Mouse (Mus musculus) c-Kit-positive CD71-negative TER-119-negative erythroid progenitor cells, embryonic 14.5 days (primary cell): ENCODE measurements around the gene Gdpd1.
A peak's percentile ranks its signal among the peaks of the same experiment; 100 is the strongest.
"Not testable (repeated sequence)": the region's sequence is repeated elsewhere in the genome, so short reads cannot be mapped to it uniquely, and the experiment has no call there.

Experiments used
- DNase-seq: peaks from one replicate; pipeline ENCODE4 v3.0.0-alpha.2; 2013; ENCODE audit warnings: low read depth

The Gdpd1 gene

GRCm38 (mm10) chr11:87026096-87026875 lies 47.6 kb downstream of the Gdpd1 start:
- no peak for DNase-seq

GRCm38 (mm10) chr11:87025351-87025750 lies 48.5 kb downstream of the Gdpd1 start:
- DNase-seq = no peak

- DNase-seq = not testable (repeated sequence)
Measured at GRCm38 (mm10) chr11:87023240-87023639, 50.6 kb downstream of the Gdpd1 start.

DNA sequence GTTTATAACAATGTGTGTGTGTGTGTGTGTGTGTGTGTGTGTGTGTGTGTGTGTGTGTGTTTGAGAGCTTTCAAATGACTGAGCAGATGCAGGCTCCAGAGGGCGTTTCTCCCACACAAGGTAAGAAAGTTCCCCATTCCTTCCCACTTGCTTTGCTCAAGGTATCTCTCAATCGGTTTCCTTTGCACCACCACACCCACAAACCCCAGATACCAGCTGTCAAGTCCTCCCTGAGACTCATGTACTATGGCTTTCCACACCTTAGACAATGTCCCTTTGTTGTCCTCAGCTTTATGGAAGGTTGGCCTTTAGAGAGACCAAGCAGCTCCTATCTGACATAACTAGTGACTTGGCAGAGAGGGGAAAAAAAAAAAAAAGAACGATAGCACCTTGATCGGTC lies 51.1 kb downstream of the Gdpd1 start:
- DNase-seq = no peak

- no peak for DNase-seq
Measured at GRCm38 (mm10) chr11:87021551-87021950, 52.3 kb downstream of the Gdpd1 start.

DNA sequence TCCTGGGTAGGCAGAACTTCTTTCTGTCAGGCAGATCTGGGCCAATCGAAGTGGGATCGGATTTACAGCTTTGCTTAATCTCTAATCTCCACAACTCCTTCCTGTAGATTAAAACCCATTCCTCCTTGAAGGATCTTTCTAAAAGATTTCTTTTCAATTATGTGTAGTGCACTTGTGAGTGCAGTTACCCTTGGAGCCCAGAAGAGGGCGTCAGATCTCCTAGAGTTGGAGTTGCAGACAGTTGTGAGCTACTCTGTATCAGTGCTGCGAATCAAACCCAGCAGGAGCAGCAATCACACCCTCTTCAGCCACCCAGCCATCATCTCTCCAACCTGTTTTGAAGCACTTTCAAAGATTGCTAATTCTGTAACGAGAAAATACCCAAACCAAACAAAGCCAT lies 53.4 kb downstream of the Gdpd1 start:
- DNase-seq = no peak

GRCm38 (mm10) chr11:87019431-87019830 lies 54.4 kb downstream of the Gdpd1 start:
- no peak for DNase-seq

DNA sequence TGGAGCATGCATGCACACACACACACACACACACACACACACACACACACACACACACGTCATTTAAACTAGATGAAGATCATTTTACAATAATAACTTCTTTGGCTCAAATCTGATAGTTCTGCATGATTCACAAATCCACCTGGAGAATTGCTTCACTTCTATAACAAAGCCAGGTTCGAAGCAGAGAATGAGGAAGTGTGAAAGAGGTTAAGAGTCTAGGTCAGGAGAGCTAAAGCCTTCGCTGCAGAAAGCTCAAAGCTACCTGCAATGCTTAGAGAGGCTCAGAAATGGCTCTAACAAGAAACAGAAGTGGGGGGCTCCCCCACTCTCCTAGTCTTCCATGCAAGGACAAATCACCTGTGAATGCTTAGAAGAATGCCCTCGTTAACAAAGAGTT lies 55.8 kb downstream of the Gdpd1 start:
- no peak for DNase-seq

- DNase-seq = no peak
Measured at GRCm38 (mm10) chr11:87015691-87016090, 58.2 kb downstream of the Gdpd1 start.

DNA sequence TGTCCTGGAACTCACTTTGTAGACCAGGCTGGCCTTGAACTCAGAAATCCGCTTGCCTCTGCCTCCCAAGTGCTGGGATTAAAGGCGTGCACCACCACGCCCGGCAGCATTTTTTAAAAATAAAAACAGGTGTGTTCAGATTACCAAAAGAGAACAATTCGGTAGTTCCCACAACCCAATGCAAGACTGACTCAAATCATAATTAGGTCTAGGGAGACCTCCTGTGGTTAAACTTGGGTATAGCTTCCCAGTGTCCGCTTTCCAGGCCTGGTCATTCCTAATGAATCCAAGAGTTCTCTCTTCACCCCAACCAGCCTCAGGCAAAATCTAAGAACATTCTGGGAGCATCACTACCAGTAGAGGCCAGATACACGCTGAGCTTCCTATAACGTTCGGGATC lies 63.4 kb downstream of the Gdpd1 start:
- DNase-seq = no peak

- DNase-seq = no peak
Measured at GRCm38 (mm10) chr11:87007371-87007770, 66.5 kb downstream of the Gdpd1 start.

GRCm38 (mm10) chr11:87004960-87005755 lies 68.7 kb downstream of the Gdpd1 start:
- DNase-seq = no peak

GRCm38 (mm10) chr11:87002078-87002829 lies 71.6 kb downstream of the Gdpd1 start:
- DNase-seq = no peak

DNA sequence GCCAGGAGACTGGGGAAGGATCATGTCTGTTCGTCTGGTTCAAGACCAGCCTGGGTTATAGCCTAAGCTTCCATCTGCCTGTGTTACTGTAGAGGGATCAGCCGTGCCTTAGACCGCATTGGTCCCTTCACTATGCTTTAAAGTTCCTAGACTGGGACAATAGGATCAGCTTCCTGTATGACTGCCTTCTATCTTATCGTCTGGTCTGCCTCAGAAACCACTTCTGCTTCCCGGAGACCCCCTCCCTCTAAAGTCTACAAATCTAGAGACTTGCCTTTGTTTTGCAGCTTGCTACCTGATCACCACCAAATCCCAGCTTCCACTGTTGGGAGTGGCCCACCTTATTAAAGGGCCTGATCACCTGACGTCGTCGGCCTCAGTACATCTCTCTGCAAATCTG lies 72.6 kb downstream of the Gdpd1 start:
- no peak for DNase-seq

- DNase-seq = no peak
Measured at GRCm38 (mm10) chr11:86996266-86996665, 77.6 kb downstream of the Gdpd1 start.

DNA sequence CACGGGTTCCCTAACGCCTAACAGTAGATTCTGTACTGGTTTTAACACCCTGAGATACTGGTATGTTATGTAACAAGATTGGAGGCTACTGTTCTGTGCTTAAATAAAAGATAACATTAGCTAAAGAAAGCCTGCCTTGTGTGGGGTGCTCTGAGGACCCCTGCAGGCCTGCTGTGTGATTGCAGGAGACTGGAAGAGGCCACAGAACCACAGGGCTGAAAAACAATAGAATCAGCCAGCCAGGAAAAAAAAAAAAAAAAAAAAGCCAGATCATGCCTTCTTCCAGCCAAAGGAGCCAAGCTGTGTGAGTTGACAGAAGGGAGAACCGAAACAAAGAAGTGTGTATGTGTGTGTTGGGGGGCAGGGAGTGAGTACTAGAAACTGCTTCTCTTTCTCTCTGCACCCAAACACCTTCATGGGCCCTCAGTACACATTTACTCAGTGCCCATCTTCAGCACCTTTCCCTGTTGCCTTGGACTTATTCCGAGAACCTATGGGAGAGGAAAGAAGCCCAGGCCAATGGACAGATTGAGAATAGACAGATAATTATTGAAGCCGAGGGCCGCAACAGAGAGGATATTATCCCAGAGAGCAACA lies 78.1 kb downstream of the Gdpd1 start:
- DNase-seq = peak; percentile 50

GRCm38 (mm10) chr11:86994791-86995624 lies 78.9 kb downstream of the Gdpd1 start:
- DNase-seq = no peak

GRCm38 (mm10) chr11:86994330-86994729 lies 79.5 kb downstream of the Gdpd1 start:
- no peak for DNase-seq

DNA sequence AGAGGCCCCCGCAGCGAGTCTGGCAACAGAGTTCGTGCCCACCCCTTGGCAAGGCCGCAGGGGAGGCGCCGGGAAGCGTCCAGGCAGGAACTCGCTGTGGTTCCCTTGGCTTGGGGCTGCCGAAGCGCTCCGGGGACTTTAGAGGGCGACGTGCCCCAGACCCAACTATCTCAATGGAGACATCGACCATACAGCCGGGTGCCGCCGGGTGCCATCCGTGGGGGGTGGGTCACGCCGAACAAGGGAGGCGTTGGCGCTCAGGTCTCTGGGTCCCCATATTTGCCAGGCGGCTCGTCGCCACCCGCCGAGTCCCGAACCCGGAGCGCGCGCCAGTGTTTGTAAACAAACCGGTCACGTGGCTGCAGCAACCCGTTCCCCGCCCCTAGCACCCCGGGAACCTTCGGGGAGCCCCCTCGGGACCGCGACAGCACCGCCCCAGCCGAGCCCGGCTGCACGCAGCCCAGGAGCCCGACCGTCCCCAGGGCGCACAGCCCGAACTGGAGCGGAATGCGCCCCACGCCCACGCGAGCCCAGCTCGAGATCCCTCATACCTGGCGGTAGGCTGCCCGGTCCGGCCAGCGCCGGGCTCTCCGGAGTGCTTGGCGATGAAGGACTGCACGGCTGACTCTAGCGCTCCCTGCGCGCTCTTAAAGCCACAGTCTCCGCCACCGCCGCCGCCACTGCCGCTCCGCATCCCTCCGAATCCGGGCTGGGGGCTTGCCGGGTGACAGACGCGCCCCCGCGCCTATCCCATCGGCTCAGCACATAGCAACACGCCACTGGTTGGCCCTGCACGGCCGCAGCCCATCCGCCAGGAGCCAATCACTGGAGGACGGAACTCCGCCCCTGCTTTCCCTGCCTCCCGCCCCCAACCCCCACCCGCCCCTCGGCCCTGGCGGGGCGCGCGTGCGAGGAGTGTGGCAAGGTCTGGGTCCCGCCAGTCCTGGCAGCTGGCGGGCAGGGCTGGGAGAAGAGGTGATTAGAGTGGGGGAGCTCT lies 80.5 kb downstream of the Gdpd1 start, which contains the start of gene Ypel2:
Gene Ypel2, minus strand, starts transcription at position 667 of the 997 bp plus-strand sequence.
- DNase-seq = peak; percentile 77

GRCm38 (mm10) chr11:86992461-86992988 lies 81.3 kb downstream of the Gdpd1 start:
- DNase-seq = no peak
